Mouse (Mus musculus) Patski (cell line): Measurements from ENCODE around the gene Itgb5. TPM values are rescaled to one million over a fixed set of nuclear protein-coding genes. Genes with fewer than 3 reads are reported as not detected.
A peak's percentile ranks its signal among the peaks of the same experiment; 100 is the strongest.

ENCODE experiments used
- ATAC-seq: fragments of 100-300 bp; one replicate; pipeline ENCODE4 v1.8.0; 2021
- CTCF ChIA-PET: fragments of 350-600 bp; sonication (Branson Sonifier 250); formaldehyde crosslinking; loops from one replicate; lab custom pipeline; 2022; ENCODE audit warnings: inconsistent platforms; lab: Charles Lee
- POLR2A ChIA-PET: fragments of 350-600 bp; sonication (Branson Sonifier 250); formaldehyde crosslinking; loops from one replicate; lab custom pipeline; 2022; ENCODE audit warnings: antibody characterized with exemption, inconsistent platforms; lab: Charles Lee
- DNase-seq: peaks from one replicate; pipeline ENCODE4 v3.0.0-alpha.2; 2011; ENCODE audit warnings: low read depth, low spot score
- H3K27me3 ChIP-seq: fragments of 371-371 bp; one replicate; pipeline ENCODE4 v1.5.1; 2021
- CTCF ChIP-seq: fragments of 100-300 bp; IDR thresholded peaks from one replicate; pipeline ENCODE4 v1.5.1; 2021
- in situ Hi-C: fragments of 300-500 bp; cut with MboI; formaldehyde crosslinking; loops from 3 replicates; pipeline ENCODE4 v1.11.1; 2018; ENCODE audit warnings: low pct_unique_long_range_greater_than_20kb, mixed read lengths
- polyA plus RNA-seq: library from polyadenylated mRNA; unstranded; gene quantifications from one replicate; pipeline ENCODE4 v1.2.3, GENCODE M21; 2021

Itgb5 gene
- polyA plus RNA-seq, 1 experiment from 2014 or later: 355 TPM

- DNase-seq: no peak
- ChIA-PET POLR2A (no interaction called here), CTCF (interaction anchor here (0.6 to 3.2 kb wide), 6 partner anchors 10 to 175 kb away, joined by 3 to 17 read pairs (median 4); no protein-coding TSS in a partner anchor)
- ATAC-seq: no peak
- in situ Hi-C loops: no loop called here
- no peak for TF ChIP-seq CTCF
- H3K27me3 ChIP-seq: no peaks in the 10 kb centered on the region
Observed at GRCm38 (mm10) chr16:33995496-33995895, 166.0 kb downstream of the Itgb5 start.

- ChIA-PET CTCF (interaction anchor here (0.6 to 3.2 kb wide), 6 partner anchors 10 to 175 kb away, joined by 3 to 17 read pairs (median 4); no protein-coding TSS in a partner anchor), POLR2A (no interaction called here)
- no peaks in the 10 kb centered on the region for H3K27me3 ChIP-seq
- ATAC-seq (no peak), DNase-seq (no peak)
- TF ChIP-seq CTCF: peak; percentile 88
- in situ Hi-C loops: no loop called here
Observed at GRCm38 (mm10) chr16:33996030-33996429, 166.6 kb downstream of the Itgb5 start.

- no peaks in the 10 kb centered on the region for H3K27me3 ChIP-seq
- no peak for TF ChIP-seq CTCF
- POLR2A ChIA-PET: no interaction called here
- CTCF ChIA-PET: interaction anchor here (1.9 kb wide), 1 partner anchor 127 kb away, joined by 4 read pairs; no protein-coding TSS in a partner anchor
- no peak for ATAC-seq
- no peak for DNase-seq
- in situ Hi-C loops: no loop called here
Observed at GRCm38 (mm10) chr16:33998011-33998410, 168.5 kb downstream of the Itgb5 start.

Other genes starting within 250 kb of the Itgb5 start
- gene Heg1, start 145.3 kb upstream of the Itgb5 start, polyA plus RNA-seq: 39.4 TPM
- gene Muc13, start 35.6 kb upstream of the Itgb5 start, polyA plus RNA-seq: not detected
- 45.3 TPM for gene Umps, start 137.4 kb downstream of the Itgb5 start, polyA plus RNA-seq